In genomic region chr16:78120346-78120899, GRCm38 (mm10) we compare ENCODE assay signal across 24 mouse cellular contexts.
DNase-seq lines count a peak whose midpoint lies in the region; ATAC-seq and TF ChIP-seq lines count a peak whose summit lies in the region.
"Had no signal": no experiment of that assay in that cellular context is flagged by ENCODE, and none has a peak within 500 bp of the region (broad histone marks: within the 10 kb centered on the region; RNA-seq: fewer than 3 reads in every experiment).

No protein-coding gene starts in this region.

- TF ChIP-seq POLR2A in cerebellum, adult 2 months (IDR thresholded peaks at IDR 0.05; ENCODE audit: borderline replicate concordance, insufficient read depth, low read length) = no peak

- peak; percentile 21 to 48 for DNase-seq in cerebellum, adult 2 months
- DNase-seq in cerebellum, postnatal 14 days = no peak
- DNase-seq in heart, adult 11 months = peak; percentile 17
- DNase-seq in heart, postnatal 4 days = no peak
- no peak for DNase-seq in stomach, postnatal 0 days (ENCODE audit: low spot score)
- no peak for DNase-seq in left cerebral cortex, postnatal 4 days
- DNase-seq: adrenal gland, postnatal 10 days; cerebellum, adult 11 months; heart, postnatal 14 days; kidney, adult 18-20 months; kidney, postnatal 4 days; liver; lung, postnatal 10 days; midbrain, embryonic 14.5 days; right cerebral cortex, postnatal 25 days; thymus, adult 2 months; thymus, postnatal 36 days had no signal

- H3K4me2 ChIP-seq in stomach, embryonic 14.5 days (replicated peaks; ENCODE audit: low read depth, low read length) = no peak overlapping the region
- H3K4me2 ChIP-seq in stomach, postnatal 0 days (replicated peaks; ENCODE audit: low read depth) = no peak overlapping the region
- H3K4me2 ChIP-seq in embryonic facial prominence, embryonic 15.5 days (replicated peaks) = no peak overlapping the region
- H3K4me2 ChIP-seq: embryonic facial prominence, embryonic 12.5 days had no signal

- no peak for TF ChIP-seq EP300 in stomach, postnatal 0 days (optimal IDR thresholded peaks at IDR 0.05)

- H3K4me1 ChIP-seq in cerebellum, adult 2 months (ENCODE audit: control insufficient read depth, insufficient read depth, low read length) = no peaks in the 10 kb centered on the region
- no peaks in the 10 kb centered on the region for H3K4me1 ChIP-seq in stomach, embryonic 14.5 days (ENCODE audit: control insufficient read depth, insufficient read depth, low read length)
- H3K4me1 ChIP-seq in stomach, postnatal 0 days (replicated peaks; ENCODE audit: control insufficient read depth, insufficient read depth) = no peaks in the 10 kb centered on the region
- H3K4me1 ChIP-seq in embryonic facial prominence, embryonic 15.5 days = no peaks in the 10 kb centered on the region
- H3K4me1 ChIP-seq: embryonic facial prominence, embryonic 12.5 days had no signal

- no peaks in the 10 kb centered on the region for H3K27me3 ChIP-seq in cerebellum, adult 2 months (ENCODE audit: control insufficient read depth, insufficient read depth, low read length)
- no peaks in the 10 kb centered on the region for H3K27me3 ChIP-seq in stomach, embryonic 14.5 days (ENCODE audit: control insufficient read depth, insufficient read depth, low read length)
- no peaks in the 10 kb centered on the region for H3K27me3 ChIP-seq in stomach, postnatal 0 days (ENCODE audit: control insufficient read depth, insufficient read depth, low read length)
- no peaks in the 10 kb centered on the region for H3K27me3 ChIP-seq in embryonic facial prominence, embryonic 15.5 days
- H3K27me3 ChIP-seq: embryonic facial prominence, embryonic 12.5 days had no signal

- intact Hi-C loops in left cerebral cortex, postnatal 4 days (cut with DNase I) = no loop called here

- H3K9me3 ChIP-seq in stomach, embryonic 14.5 days (ENCODE audit: control insufficient read depth, low read depth, low read length) = no peaks in the 10 kb centered on the region; the same call in 1 of the 2 replicates
- no peaks in the 10 kb centered on the region for H3K9me3 ChIP-seq in stomach, postnatal 0 days (ENCODE audit: control insufficient read depth, low read length)
- H3K9me3 ChIP-seq in embryonic facial prominence, embryonic 15.5 days (replicated peaks) = no peaks in the 10 kb centered on the region
- H3K9me3 ChIP-seq: embryonic facial prominence, embryonic 12.5 days had no signal

- H3K9ac ChIP-seq in stomach, embryonic 14.5 days (replicated peaks; ENCODE audit: low read depth, low read length) = no peak overlapping the region
- H3K9ac ChIP-seq in stomach, postnatal 0 days (ENCODE audit: low read length) = no peak overlapping the region
- H3K9ac ChIP-seq in embryonic facial prominence, embryonic 15.5 days = no peak overlapping the region
- H3K9ac ChIP-seq: embryonic facial prominence, embryonic 12.5 days; liver, embryonic 14.5 days had no signal

- H3K27ac ChIP-seq in cerebellum, adult 2 months (ENCODE audit: insufficient read depth, low read length) = no peak overlapping the region
- H3K27ac ChIP-seq in stomach, embryonic 14.5 days (ENCODE audit: low read length) = no peak overlapping the region
- H3K27ac ChIP-seq in stomach, postnatal 0 days (replicated peaks) = no peak overlapping the region
- H3K27ac ChIP-seq in embryonic facial prominence, embryonic 15.5 days (replicated peaks) = 0 out of 2 replicates have a peak overlapping the region, but pooled peaks have one; percentile 4
- H3K27ac ChIP-seq: embryonic facial prominence, embryonic 12.5 days; liver, embryonic 14.5 days had no signal

- H3K4me3 ChIP-seq in cerebellum, adult 2 months (replicated peaks; ENCODE audit: insufficient read depth, low read depth, low read length) = no peak overlapping the region
- H3K4me3 ChIP-seq in stomach, embryonic 14.5 days (ENCODE audit: low read depth, low read length) = no peak overlapping the region
- H3K4me3 ChIP-seq in stomach, postnatal 0 days (ENCODE audit: low read depth, low read length) = no peak overlapping the region
- H3K4me3 ChIP-seq in embryonic facial prominence, embryonic 15.5 days (replicated peaks) = no peak overlapping the region
- H3K4me3 ChIP-seq: embryonic facial prominence, embryonic 12.5 days; erythroblast, embryonic 14.5 days had no signal

- 58% methylated on average over 2 of the region's 2 CpGs for WGBS in cerebellum, adult 2 months
- WGBS in stomach, embryonic 14.5 days = 31% methylated on average over 2 of the region's 2 CpGs
- WGBS in stomach, postnatal 0 days = 48% methylated on average over 2 of the region's 2 CpGs
- WGBS in embryonic facial prominence, embryonic 15.5 days = 37% methylated on average over 2 of the region's 2 CpGs

- no peak for TF ChIP-seq CTCF in cerebellum, adult 2 months (IDR thresholded peaks at IDR 0.05; ENCODE audit: borderline replicate concordance, insufficient read depth, low read depth, low read length)
- no peak for TF ChIP-seq CTCF in stomach, postnatal 0 days (IDR thresholded peaks at IDR 0.05; ENCODE audit: low read depth)

- ATAC-seq in stomach, embryonic 14.5 days (ENCODE audit: insufficient number of reproducible peaks, insufficient read depth, low FRiP score, low read depth) = 0 out of 2 replicates have a peak, but pooled peaks have one; percentile 33
- ATAC-seq in stomach, postnatal 0 days (ENCODE audit: low FRiP score, low TSS enrichment) = no peak
- no peak for ATAC-seq in embryonic facial prominence, embryonic 15.5 days (ENCODE audit: insufficient number of reproducible peaks, low FRiP score, low TSS enrichment, low read depth)
- ATAC-seq: forebrain, embryonic 16.5 days; hindbrain, embryonic 16.5 days had no signal

- H3K36me3 ChIP-seq in stomach, embryonic 14.5 days (ENCODE audit: control insufficient read depth, insufficient read depth, low read length) = no peaks in the 10 kb centered on the region
- H3K36me3 ChIP-seq in stomach, postnatal 0 days (ENCODE audit: control insufficient read depth, insufficient read depth, low read length) = no peaks in the 10 kb centered on the region
- no peaks in the 10 kb centered on the region for H3K36me3 ChIP-seq in embryonic facial prominence, embryonic 15.5 days
- H3K36me3 ChIP-seq: embryonic facial prominence, embryonic 12.5 days had no signal

Comparison
In these comparisons a context has a peak if more than half of its experiments do, and no peak if none do; other contexts are left out.
1. DNase-seq: peak in cerebellum, adult 2 months (2 of 2) and heart, adult 11 months (single experiment); none in cerebellum, postnatal 14 days (0 of 2), heart, postnatal 4 days (single experiment), stomach, postnatal 0 days (single experiment) and left cerebral cortex, postnatal 4 days (single experiment).